Mouse (Mus musculus): ENCODE results near the gene Snx13.
A peak's percentile ranks its signal among the peaks of the same experiment; 100 is the strongest.

The Snx13 gene

DNA sequence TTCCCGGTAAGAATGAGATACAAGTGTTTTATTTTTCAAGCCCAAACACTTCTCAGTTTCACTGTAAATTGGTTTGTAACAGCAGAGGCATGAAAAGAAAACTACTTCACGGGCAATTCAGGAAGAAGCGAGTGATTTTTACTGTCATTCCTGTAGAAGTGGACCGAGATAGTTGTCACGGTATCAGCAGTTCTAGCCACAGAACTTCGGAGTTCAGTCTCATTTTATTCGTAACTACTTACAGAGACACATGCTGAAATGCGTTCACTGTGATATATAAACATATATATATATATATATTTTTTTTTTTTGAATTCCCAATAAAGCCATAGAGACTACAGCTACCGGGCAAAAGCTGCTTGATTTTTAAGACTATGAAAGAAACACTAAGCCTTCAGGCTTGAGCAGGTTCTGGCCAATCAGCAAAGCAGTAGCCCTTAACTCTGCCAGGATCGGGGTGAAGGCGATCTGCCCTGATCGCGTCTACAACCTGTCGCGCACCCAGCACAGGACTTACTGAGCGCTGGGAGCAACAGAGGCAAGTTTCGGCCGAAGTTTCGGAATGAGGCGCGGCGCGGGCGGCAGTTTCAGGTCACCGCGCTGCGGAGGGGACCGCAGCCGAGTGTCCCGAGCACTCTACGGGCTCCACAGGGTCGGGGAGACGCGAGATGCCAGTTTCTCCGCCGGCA is 532 bp upstream of the Snx13 start:
- DNase-seq (ENCODE audit: extremely low read depth, insufficient read length, low spot score): no peak

DNA sequence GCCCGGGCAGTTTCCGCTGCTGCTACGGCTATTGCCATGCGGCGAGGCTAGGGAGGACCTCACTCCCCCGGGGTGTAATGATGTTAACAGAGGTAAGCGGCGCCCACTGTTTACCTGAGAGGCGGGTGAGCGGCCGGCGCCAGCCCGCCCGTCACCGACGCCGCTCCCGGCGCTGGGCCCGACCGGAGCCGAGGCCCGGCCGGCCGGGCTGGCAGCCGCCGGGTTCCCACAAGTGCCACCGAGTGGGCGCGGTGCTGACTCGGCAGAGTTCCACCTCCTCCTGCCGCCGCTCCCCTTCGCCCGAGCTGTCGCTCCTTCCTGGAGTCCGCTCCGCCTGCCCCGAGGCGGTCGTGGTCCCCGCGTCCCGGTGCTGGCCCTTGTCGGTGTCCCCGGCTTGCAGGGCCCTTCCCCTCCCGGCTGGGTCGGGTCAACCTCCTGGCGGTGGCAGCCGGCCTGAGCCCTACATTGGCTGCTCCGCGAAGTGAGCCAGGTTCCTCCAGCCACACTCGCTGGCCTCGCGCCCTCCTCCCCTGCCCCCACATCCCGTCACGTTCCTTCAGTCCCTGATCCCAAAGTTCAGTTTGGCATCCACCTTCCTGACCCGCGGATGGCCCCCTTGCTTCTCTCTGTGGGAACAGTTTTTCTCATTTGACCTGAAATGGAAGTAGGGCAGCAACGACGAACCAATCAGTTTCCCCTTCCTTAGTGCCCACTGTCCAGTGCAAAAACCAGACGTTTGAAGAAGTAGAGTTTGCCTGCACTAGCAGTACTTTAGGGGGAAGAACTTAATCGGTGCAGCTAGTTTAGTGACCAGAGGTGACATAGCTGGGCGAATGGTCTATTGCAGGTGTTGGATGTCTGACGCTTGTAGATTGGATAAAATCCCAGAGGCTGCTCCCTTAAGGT is 587 bp downstream of the Snx13 start:
- DNase-seq (ENCODE audit: extremely low read depth, insufficient read length, low spot score): peak; percentile 76

DNA sequence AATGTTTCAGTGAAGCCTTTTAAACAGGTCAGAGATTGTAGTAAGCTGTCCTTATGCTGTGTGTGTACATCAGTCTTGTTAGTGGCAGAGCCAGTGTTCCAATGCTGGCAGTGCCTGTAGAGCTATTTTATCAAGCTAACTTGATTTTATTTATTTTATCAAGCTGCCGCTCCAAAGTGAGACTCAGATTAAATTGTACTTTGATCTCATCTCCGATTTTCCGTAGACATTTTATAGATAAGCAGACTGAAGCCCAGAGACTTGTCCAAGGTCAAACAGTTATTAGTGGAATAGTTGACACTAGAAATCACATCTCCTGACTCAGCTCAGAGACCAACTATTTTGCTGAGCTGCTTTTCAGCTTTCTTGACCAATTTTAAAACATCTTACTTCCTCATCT is 1.9 kb downstream of the Snx13 start:
- no peak for DNase-seq (ENCODE audit: extremely low read depth, insufficient read length, low spot score)

DNA sequence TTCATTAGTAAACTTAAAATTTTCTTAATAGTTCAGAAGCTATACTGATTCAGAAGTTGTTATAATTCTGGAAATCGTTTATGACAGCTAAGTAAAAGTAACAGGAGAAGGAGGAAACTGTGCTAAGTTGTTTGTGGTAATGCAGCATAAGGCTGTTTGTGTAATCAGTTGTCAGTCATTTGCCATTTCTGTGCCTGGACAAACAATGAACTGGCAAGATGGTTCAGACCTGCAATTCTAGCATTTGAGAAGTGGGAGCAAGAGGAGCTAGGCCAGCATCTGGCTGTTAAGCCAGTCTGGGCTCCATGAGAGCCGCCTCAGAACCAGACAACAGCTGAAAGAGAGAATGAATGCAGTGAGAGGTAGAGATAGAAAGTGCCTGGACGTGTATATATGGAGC is 3.5 kb downstream of the Snx13 start:
- no peak for DNase-seq (ENCODE audit: extremely low read depth, insufficient read length, low spot score)

DNA sequence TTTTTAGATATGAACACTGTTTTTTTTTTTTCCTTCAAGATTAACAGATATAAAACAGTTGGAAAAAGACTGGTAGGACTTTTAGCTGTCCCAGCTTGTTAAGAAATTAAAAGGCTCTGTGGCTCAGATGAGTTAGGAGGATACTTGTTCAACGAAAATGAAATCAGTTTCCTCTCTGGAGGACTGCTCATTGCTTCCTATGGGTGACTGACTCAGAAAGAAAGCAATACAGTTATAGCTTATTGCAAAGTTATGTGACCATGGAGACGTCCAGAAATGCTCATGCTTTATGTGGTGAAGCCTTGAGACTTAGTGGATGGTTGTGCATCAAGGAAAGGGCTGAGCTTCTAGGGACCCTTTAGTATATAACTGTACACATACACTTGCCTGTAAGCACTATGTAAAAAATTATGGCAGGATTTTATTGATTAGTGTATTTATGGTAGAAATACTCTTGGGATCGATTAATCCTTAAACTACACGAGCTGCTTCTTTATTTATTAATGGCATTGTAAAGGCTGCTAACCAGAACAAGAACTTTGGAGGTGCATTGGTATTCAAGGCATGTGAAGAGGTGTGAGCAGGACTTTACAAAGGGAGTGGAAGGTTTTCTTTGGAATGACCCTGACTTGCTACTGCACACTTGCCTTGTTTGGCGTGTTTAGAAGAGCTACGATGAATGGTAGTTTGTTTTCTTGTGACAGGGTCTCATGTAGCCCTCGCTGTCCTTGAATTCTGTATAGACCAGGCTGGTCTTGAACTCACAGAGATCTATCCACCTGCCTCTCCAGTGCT is 4.2 kb downstream of the Snx13 start:
- DNase-seq (ENCODE audit: extremely low read depth, insufficient read length, low spot score): no peak

DNA sequence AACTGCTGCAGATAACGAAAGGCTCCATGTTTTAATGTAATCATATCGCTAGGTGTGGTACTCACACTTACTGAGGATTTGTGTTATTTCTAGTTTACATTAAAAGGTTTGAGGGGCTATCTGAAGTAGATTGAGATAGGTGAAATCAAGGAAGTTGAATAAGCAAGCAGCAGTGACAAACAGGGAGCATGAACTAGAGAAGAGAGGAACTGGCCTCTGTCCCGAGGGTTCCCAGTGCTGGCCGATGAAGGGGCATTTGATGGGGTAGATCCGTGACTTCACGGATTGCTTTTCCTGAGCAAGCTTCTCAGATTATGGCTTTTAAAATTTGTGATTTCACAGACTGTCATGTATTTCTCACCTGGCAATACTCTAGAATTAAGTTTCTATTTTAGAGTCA is 7.4 kb downstream of the Snx13 start:
- DNase-seq (ENCODE audit: extremely low read depth, insufficient read length, low spot score): no peak

DNA sequence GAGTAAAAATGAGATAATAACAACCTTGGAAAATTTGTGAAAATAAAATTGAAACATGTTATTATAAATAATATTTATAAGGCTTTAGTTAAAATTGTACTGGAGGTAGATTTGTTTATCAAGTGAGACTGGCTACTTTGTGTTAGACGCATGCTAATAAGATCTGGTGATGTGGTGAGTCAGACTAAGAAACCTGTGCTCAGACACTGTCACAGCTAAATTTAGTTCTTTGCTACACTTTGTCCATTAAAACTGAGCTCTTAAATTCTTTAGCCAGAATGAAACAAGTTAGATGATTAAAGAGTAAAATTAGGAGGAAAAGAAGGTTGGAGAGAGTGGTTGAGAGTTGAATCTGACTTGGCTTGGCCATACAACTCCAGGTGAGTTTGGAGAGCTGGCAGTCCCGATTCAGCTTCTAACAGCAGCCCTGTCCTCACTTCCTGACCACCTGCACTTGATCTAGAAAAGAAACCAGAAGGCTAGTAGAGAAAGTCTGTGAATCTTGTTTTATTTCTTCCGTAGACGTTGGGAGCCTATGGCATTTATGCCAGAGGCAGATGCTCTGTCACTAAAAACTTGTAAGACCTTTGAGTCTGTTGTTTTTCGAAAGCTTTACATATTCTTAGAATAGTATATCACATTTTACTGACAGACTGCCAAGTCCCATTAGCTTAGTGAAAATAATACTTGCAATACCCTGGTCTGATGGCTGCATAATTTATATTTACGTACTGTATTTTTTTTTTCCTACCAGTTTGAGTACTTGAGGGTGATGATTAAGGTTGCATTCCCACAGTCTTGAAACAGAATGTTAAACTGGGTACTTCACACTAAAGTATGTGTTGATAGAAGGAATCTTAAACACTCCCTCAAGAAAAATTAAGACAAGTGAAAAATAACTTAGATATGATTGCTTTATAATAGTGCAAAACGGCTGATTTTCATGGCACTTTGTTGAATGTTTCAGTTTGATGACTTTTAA is 8.4 kb downstream of the Snx13 start:
- DNase-seq (ENCODE audit: extremely low read depth, insufficient read length, low spot score): no peak

DNA sequence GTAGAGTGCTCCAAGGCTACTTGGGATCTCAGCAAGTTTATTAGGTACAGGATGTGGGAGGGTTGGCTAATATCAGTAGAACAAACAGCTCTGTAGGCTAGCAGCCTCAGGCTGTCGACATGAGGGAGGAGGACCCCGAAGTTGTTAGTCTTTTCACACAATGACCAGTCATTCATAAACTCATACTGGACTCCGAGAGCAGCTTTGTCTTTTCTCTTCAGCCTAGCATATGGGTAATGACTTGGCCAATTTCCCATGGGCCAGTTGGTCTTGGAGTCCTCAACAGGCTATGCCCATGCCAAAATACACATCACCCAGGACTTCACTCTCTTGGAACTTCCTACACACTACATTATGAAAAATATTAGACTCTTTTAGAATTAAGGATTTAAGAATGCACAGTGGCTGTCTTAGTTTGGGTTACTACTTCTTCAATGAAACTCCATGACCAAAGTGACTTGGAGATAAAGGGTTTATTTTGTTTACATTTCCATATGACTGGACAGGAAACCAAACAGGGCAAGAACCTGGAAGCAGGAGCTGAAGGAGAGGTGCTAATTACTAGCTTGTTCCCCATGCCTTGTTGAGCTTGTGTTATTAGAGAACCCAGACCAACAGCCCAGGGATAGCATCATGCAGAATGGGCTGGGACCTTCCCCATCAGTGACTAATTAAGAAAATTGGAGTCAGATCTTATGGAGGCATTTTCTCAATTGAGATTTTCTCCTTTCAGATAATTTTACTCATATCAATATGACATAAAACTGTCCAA is 16.9 kb downstream of the Snx13 start:
- DNase-seq (ENCODE audit: extremely low read depth, insufficient read length, low spot score): no peak

DNA sequence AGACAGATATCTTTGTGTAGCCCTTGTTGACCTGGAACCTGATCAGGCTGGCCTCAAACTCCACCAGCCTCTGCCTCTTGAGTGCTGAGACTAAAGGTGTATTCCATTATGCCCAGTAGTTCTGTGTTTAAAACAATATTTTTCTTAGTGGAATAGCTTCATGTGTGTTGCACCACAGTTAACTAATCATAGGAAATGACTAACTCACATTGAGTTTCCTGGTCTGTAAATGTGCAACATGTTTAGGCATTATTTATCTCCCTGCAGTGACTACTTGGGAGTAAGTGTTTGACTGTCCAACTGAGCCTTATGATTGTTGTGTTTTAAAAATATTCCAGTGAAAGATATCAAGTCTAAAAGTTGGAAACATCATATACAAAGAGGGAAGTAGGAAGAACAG is 20.6 kb downstream of the Snx13 start:
- no peak for DNase-seq (ENCODE audit: extremely low read depth, insufficient read length, low spot score)

DNA sequence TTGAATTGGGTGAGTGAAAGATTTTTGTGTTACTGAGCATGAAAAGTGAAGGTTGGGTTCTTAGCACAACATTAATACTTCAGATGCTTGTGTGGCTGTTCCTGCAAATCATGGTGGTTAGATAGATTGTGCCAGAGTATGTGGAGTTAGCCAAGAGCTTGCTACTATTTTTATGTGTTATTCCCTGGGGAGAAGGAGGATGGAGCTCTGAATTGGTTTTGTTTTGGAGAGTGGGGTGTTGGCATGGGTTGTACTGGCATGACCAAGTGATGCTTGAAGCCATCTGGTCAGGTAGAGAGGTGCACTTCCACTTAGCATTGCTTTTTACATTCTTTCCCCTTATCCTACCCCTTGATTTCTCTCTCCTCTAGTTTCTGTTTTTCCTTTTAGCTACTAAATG is 24.4 kb downstream of the Snx13 start:
- peak; percentile 26 for DNase-seq (ENCODE audit: extremely low read depth, insufficient read length, low spot score)

DNA sequence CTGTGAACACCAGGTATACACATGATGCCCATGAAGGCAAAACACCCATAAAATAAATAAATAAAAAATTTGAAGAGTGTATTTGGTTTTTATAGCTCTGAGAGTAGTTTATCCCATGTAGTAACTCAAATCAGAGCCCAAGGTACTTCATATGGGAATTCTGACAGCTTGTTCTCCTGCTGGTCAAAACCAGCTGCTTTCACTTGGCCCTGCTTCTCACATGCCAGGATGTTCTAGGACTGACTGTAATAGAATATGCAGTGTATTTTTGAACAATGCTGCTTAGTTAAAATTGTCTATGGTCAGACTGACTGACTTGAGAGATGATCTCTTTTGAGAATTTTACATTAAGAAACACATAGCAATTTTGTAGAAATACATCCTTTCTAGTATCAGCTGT is 25.2 kb downstream of the Snx13 start:
- DNase-seq (ENCODE audit: extremely low read depth, insufficient read length, low spot score): no peak

DNA sequence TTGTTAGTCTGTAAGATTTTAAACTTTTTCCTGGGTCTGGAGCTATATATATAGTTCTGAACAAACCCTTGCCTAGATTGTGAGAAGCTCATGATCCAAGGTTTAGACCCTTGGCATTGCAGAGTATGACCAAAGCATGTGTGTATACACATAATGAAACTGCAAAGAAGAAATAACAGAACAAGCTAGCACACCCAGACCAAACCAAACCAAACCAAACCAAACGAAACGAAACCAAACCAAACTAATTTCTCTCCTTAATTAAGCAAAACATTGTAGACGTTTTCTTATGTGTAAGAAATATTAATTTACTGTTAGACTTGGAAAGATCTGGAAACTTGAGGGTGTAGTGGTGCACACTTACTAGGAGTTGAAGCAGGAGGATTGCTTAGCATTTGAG is 29.0 kb downstream of the Snx13 start:
- no peak for DNase-seq (ENCODE audit: extremely low read depth, insufficient read length, low spot score)

DNA sequence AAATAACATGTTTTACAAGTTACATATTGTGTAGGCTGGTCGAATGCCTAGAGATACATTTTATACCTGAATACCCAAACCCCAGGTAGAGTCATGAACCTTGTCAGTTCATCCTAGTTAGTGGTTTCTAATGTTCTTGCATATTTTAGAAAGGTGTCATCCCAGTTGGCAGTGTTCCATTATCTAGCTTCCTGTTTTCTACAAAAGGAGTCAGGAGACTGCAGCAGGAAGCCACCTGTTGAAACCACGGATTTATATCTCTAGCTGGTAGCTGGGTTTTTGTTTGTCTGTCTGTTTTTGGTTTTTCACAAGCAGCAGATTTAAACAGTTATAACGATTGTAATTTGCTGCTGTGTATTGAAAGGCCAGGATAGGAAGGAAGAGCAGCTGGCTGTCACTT is 76.6 kb downstream of the Snx13 start:
- no peak for DNase-seq (ENCODE audit: extremely low read depth, insufficient read length, low spot score)

DNA sequence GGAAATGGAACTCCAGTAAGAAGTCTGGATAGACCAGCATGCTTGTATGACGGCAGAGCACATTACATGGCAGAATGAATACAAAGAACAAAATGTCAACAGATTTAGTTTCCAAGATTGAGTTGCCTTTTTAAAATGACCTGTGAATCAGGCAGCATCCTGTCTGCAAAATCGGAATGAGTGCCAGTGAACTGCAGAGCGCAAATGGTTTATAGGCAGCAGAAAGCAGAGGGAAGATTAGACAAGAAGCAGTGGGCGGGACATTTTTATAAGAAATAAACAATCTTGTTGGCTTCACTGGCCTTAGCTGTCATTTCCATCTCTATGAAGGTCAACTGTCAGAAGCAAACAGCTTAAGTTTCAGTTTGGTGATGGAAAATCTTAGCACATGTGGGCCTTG is 106.2 kb downstream of the Snx13 start:
- DNase-seq (ENCODE audit: extremely low read depth, insufficient read length, low spot score): no peak

DNA sequence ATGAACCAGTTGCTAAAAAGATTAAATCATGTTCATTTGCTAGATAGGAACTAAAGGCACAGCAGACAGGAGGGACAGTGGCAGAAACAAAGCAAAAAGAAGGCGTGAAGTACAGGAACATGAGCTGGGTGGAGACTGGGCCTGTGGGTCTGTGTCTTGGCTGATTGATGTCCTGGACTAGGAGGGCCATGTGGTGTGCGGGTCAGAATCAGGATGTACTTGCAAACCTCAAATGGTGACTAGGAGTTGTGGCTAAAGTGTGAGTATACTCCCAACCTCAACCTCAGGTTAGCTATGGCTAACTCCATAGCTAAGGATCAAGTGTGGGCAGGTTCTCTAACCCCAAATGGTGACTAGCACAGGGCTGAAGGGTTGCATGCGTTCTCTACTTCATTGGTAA is 107.2 kb downstream of the Snx13 start:
- peak; percentile 12 for DNase-seq (ENCODE audit: extremely low read depth, insufficient read length, low spot score)

DNA sequence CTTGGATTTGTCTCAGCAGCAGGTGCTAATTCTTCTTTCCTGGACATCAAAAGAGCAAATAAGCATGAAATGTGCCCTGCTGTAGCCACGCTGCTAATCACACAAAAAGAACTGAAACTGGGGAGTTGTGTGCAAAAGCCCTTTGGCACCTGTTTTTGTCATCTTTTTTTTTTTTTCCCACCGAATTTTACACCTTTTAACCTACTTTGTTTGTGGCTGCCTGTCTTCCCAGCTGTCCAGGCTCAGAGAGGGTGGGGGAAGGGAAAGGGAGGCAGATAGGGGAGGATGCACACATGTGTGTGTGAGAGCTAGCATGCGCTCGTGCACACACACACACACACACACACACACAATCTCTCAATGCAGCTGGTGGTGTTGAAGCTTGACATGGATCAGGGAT is 110.3 kb downstream of the Snx13 start:
- no peak for DNase-seq (ENCODE audit: extremely low read depth, insufficient read length, low spot score)

DNA sequence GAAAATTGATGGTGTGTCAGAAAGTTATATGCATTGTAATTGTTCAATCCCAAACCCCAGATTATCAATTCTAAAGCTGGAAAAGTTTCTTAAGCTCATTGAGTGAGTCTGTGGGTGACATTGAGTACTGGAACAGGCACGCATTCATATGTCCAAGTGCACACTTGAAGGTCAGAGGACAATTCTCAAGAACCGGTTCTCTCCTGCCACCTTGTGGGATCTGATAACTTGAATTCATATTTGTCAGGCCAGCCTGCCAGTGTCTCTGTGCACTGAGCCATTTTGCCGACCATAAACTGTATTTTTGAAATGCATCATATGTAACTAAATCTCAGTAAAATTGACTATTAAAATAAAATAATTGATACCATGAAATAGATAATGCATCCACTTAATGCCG is 114.7 kb downstream of the Snx13 start:
- DNase-seq (ENCODE audit: extremely low read depth, insufficient read length, low spot score): no peak

DNA sequence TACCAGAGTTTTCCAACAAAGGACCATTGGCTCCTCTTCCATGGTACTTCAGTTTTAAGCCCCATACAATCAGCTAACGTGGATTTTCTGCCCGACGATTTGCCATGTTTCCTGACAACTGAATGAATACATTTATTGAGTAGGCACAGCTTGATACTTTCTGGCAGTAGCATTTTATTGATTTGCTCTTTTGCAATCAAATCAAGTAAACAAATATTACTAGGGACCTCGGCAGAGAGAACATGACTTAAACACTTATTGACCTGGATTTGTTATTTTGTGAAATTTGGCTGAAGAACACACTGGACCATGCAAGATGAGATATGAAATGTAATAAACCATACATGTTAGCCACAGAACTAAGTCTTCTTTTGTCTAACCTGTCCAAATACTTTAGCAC is 123.3 kb downstream of the Snx13 start:
- DNase-seq (ENCODE audit: extremely low read depth, insufficient read length, low spot score): no peak

DNA sequence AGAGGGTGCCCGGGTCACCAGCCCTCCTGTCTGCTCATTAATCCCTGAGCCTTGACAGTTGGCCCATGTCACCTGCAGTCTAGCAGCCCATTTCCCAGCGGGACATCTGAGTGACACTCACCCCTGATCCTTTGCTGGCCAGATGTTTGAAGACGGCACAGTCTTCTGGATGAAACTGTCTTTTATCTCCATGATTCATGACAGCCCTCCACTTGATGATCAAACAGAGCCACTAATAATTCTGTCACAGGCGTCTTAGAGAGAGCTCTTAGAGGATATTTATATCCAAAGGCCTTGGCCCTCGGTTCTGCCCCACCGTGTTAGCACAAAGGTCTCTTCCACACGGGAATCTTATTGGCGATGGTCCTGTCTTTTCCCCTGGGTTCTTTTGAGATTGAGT is 129.0 kb downstream of the Snx13 start:
- DNase-seq (ENCODE audit: extremely low read depth, insufficient read length, low spot score): no peak

DNA sequence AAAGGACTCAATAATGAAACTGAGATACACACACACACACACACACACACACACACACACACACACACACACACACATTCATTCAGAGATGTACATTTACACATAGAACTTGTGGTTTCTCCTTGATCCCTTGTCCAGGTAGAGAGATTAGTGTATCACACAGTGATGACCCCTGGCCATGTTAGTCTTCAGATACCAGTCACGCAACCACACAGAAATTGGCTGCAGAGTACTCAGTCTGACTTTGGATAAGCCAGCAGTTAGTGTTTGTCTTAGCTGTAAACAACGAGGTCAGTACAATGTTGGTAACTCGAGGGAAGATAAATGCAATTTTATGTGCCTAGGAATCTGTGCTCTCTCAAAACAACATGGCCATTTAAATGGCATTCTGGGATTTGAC is 129.6 kb downstream of the Snx13 start:
- no peak for DNase-seq (ENCODE audit: extremely low read depth, insufficient read length, low spot score)

Data from 3134 (cell line).